Mouse (Mus musculus): ENCODE results near the gene Runx1.

GRCm38 (mm10) chr16:92753944-92754343 is 72.0 kb downstream of the Runx1 start:
- no peak for TF ChIP-seq CHD2 (IDR thresholded peaks at IDR 0.05; ENCODE audit: low read depth, low read length)
- no peak for TF ChIP-seq ZNF384 (IDR thresholded peaks at IDR 0.05; ENCODE audit: low read depth, low read length)
- no peak for TF ChIP-seq ZC3H11A (IDR thresholded peaks at IDR 0.05; ENCODE audit: borderline replicate concordance, low read depth, low read length)
- TF ChIP-seq MAFK (IDR thresholded peaks at IDR 0.05; ENCODE audit: insufficient read depth, low read depth, low read length) = no peak
- TF ChIP-seq HCFC1 (IDR thresholded peaks at IDR 0.05; ENCODE audit: borderline replicate concordance, insufficient read depth, low read length) = no peak

Measured in ES-E14 (cell line).